Mouse (Mus musculus) neural tube, embryonic 11.5 days (tissue): ENCODE results near the gene Pbx1. TPM values are rescaled to one million over a fixed set of nuclear protein-coding genes. Genes with fewer than 3 reads are reported as not detected.

ENCODE experiments used
- ATAC-seq: fragments of 200-750 bp; cut with Nextera tagmentation; 2 replicates; pipeline ENCODE4 v1.8.0; 2017; ENCODE audit warnings: moderate number of reproducible peaks, mild to moderate bottlenecking, moderate TSS enrichment, moderate library complexity; ENCODE audit not compliant: insufficient read depth, low FRiP score, low TSS enrichment
- DNase-seq: peaks from one replicate; pipeline ENCODE4 v3.0.0-alpha.2; 2015; ENCODE audit warnings: low spot score
- H3K27ac ChIP-seq: fragments of 300-500 bp; sonication (generic); 2 replicates; pipeline ENCODE4 v1.5.1; 2014; ENCODE audit warnings: low read depth, mild to moderate bottlenecking, low read length
- H3K27me3 ChIP-seq: fragments of 300-500 bp; sonication (generic); 2 replicates; pipeline ENCODE4 v1.6.1; 2014; ENCODE audit warnings: mild to moderate bottlenecking, low read length, mixed read lengths; ENCODE audit not compliant: control insufficient read depth, insufficient read depth
- H3K36me3 ChIP-seq: fragments of 300-500 bp; sonication (generic); 2 replicates; pipeline ENCODE4 v1.6.1; 2014; ENCODE audit warnings: mild to moderate bottlenecking, low read length, moderate library complexity, mixed read lengths; ENCODE audit not compliant: control insufficient read depth, insufficient read depth
- H3K4me1 ChIP-seq: fragments of 300-500 bp; sonication (generic); 2 replicates; pipeline ENCODE4 v1.6.1; 2014; ENCODE audit warnings: low read length, mixed read lengths; ENCODE audit not compliant: control insufficient read depth, insufficient read depth
- H3K4me2 ChIP-seq: fragments of 300-500 bp; sonication (generic); 2 replicates; pipeline ENCODE4 v1.6.1; 2014; ENCODE audit warnings: low read depth, mild to moderate bottlenecking, moderate library complexity
- H3K4me3 ChIP-seq: fragments of 300-500 bp; sonication (generic); 2 replicates; pipeline ENCODE4 v1.5.1; 2014; ENCODE audit warnings: low read depth, low read length
- H3K9ac ChIP-seq: fragments of 300-500 bp; sonication (generic); 2 replicates; pipeline ENCODE4 v1.6.1; 2014; ENCODE audit warnings: mild to moderate bottlenecking, low read length
- H3K9me3 ChIP-seq: fragments of 300-500 bp; sonication (generic); 2 replicates; pipeline ENCODE4 v1.6.1; 2016; ENCODE audit warnings: low read length; ENCODE audit not compliant: control insufficient read depth
- WGBS: fragments of 180-500 bp; shearing (Covaris S2); extraction: QIAGEN DNeasy Blood & Tissue Kit; methylation state at CpG from one replicate; pipeline ENCODE4 v1.1.7; 2014; 5-methylcytosine and 5-hydroxymethylcytosine counted together
- polyA plus RNA-seq: library from polyadenylated mRNA; unstranded; fragments of >200 nt; fragmentation: Nextera tagmentation; extraction: Ambion mirVana; gene quantifications from 2 replicates; pipeline ENCODE4 v1.2.1, GENCODE M21; 2014

Gene Pbx1
- polyA plus RNA-seq, 1 experiment from 2014 or later, result 45.8 TPM

DNA sequence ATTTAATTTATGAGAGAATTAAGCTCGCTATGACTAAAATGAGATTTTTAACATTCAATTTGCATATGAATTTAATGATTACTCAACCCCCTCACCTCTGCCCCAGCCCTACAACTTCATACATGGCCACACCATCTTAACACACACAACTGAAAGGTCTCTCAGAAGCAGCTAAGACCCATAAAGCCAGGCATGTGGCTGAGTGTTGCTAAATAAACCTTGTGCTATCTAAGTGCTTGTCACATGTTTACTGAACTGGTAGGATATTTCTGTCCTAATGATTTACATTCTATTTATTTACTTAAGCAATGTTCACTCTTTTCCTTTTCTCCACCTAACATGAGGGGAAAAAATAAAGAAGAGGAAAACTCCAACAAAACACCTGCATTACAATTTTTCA lies 253.5 kb downstream of the Pbx1 start:
- Histone ChIP-seq H3K9ac (no peak overlapping the region), H3K4me1 (no peaks in the 10 kb centered on the region), H3K9me3 (no peaks in the 10 kb centered on the region), H3K27me3 (no peaks in the 10 kb centered on the region), H3K36me3 (peaks cover 6% of the 10 kb centered on the region), H3K4me2 (no peak overlapping the region), H3K27ac (no peak overlapping the region), H3K4me3 (no peak overlapping the region)
- DNase-seq (no peak), ATAC-seq (no peak)
- 94% methylated on average over 1 of the region's 1 CpGs for WGBS

DNA sequence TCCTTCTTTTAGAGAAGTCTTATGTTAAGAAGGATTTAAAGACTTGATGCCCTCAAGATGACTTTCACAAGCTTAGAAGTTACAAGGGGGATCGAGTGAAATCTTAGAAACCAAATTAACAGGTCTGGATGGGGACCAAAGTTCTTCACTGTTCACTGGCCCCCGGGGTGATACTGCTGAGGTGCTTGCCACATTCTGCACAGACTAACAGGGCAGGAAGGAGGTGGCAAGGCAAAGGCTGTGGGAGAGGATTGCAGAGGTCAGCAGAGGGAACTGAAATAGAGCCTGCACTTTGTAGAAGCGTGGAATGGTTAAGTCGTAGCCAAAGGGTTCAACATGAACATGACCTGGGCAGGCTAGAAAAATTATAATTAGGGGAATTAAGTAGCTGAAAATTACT lies 256.5 kb downstream of the Pbx1 start:
- no peaks in the 10 kb centered on the region for H3K9me3 ChIP-seq
- H3K36me3 ChIP-seq, result no peaks in the 10 kb centered on the region
- H3K4me3 ChIP-seq, result no peak overlapping the region
- H3K4me1 ChIP-seq, result no peaks in the 10 kb centered on the region
- no peak for ATAC-seq
- no peaks in the 10 kb centered on the region for H3K27me3 ChIP-seq
- DNase-seq, result no peak
- no peak overlapping the region for H3K9ac ChIP-seq
- 96% methylated on average over 4 of the region's 4 CpGs for WGBS
- H3K4me2 ChIP-seq, result no peak overlapping the region
- no peak overlapping the region for H3K27ac ChIP-seq

DNA sequence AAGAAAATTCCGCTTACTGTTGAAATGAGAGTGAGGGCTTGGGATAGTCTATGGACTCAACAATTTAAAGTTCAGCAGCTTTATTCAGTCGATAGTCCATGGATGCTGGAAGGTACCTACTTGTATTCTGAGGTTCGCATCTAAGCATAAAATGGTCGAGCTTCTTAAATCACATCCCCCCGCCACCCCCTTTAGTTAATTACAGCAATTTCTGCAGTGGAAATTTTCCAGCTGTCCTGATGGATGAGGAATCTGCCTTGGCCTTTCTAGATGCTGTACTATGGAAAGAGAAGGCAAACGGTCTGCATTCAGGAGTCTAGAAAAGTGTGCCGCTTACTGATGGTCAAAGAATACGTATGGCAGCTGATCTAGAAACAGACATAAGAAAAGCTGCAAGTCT lies 262.3 kb downstream of the Pbx1 start:
- Histone ChIP-seq H3K4me2 (no peak overlapping the region), H3K9me3 (no peaks in the 10 kb centered on the region), H3K36me3 (no peaks in the 10 kb centered on the region), H3K27me3 (no peaks in the 10 kb centered on the region), H3K4me1 (peaks cover 11% of the 10 kb centered on the region), H3K27ac (no peak overlapping the region), H3K4me3 (no peak overlapping the region), H3K9ac (no peak overlapping the region)
- no peak for ATAC-seq
- WGBS, result 87% methylated on average over 8 of the region's 8 CpGs
- DNase-seq, result no peak

DNA sequence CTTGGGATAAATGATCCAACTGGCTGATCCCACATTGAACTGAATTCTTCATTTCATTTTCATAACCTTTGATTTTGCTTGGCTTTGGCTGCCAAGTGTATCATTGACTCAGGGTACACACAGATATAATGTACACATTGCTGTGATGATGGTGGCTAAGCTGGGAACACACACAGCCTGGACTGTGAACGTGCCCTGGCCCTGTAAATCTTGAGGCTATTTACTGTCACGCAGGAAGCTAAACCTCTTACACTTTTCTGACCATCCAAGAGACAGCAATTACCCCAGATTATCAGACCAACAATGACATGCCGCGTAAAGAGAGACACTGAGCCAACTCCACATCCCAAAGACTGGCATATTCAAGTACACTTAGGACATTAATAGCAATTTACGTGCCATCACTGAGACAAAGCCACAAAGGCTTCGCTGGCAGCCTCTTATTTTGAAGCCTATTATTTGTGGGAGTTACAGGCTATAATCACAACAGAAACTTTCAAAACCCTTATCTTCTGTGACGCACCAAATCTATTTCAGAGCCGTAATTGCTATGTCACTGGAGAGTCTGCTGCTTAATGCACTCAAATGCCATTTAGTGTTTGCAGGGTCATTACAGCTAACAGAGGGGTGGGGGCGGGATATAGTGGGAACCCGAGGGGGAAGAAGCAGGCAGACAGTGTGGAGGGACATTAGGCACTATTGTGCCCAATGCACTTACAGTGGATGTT lies 262.9 kb downstream of the Pbx1 start:
- H3K9me3 ChIP-seq, result no peaks in the 10 kb centered on the region
- no peaks in the 10 kb centered on the region for H3K27me3 ChIP-seq
- no peak overlapping the region for H3K4me2 ChIP-seq
- H3K36me3 ChIP-seq, result no peaks in the 10 kb centered on the region
- no peak overlapping the region for H3K27ac ChIP-seq
- ATAC-seq (no peak), DNase-seq (no peak)
- no peak overlapping the region for H3K9ac ChIP-seq
- H3K4me3 ChIP-seq, result no peak overlapping the region
- 64% methylated on average over 10 of the region's 10 CpGs for WGBS
- H3K4me1 ChIP-seq, result peaks cover 16% of the 10 kb centered on the region

DNA sequence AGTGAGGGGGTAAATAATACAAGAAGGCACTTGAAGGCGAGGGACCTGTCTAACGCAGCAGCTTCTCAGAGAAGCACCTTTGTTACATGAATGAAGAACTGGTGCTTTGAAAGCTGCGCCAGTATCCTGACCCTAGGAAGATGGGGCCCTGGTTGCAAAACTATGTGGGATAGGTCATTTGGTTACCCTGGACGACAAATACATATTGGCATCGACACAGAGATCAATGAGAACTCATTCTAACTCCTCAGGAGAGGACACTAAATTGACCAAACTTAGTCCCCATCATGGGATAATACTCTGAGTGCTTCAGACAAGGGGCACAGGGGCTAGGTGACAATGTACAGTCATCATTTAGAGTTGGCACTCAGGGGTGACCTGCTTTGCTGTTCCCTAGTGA lies 264.3 kb downstream of the Pbx1 start:
- H3K4me3 ChIP-seq, result no peak overlapping the region
- H3K36me3 ChIP-seq, result no peaks in the 10 kb centered on the region
- no peak overlapping the region for H3K9ac ChIP-seq
- DNase-seq, result no peak
- no peak overlapping the region for H3K4me2 ChIP-seq
- WGBS, result 92% methylated on average over 5 of the region's 5 CpGs
- H3K27ac ChIP-seq, result no peak overlapping the region
- H3K27me3 ChIP-seq, result no peaks in the 10 kb centered on the region
- ATAC-seq, result no peak
- no peaks in the 10 kb centered on the region for H3K9me3 ChIP-seq
- peaks cover 26% of the 10 kb centered on the region for H3K4me1 ChIP-seq

DNA sequence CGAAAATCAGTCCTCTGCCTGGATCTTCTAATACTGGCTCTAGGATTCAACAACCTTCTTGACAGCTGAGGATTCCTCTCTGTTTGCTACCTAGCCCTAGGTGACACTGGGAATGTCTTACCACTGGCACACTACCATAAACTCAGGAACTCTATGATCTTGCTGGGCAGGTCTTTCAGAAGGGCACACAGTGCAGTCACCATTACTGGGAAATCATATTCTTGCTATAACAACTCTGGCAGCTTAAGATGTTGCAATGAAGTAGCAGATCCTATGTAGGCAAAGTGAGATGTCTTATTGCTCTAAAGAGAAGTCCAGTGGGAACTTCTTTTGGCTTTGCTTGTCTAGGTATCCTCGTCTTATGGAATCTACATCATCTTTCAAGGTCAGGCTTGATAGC lies 265.2 kb downstream of the Pbx1 start:
- Histone ChIP-seq H3K4me3 (no peak overlapping the region), H3K4me2 (no peak overlapping the region), H3K27ac (no peak overlapping the region), H3K27me3 (no peaks in the 10 kb centered on the region), H3K9ac (no peak overlapping the region), H3K4me1 (peaks cover 26% of the 10 kb centered on the region), H3K36me3 (no peaks in the 10 kb centered on the region), H3K9me3 (no peaks in the 10 kb centered on the region)
- ATAC-seq (no peak), DNase-seq (no peak)
- WGBS, result 90% methylated on average over 2 of the region's 2 CpGs

DNA sequence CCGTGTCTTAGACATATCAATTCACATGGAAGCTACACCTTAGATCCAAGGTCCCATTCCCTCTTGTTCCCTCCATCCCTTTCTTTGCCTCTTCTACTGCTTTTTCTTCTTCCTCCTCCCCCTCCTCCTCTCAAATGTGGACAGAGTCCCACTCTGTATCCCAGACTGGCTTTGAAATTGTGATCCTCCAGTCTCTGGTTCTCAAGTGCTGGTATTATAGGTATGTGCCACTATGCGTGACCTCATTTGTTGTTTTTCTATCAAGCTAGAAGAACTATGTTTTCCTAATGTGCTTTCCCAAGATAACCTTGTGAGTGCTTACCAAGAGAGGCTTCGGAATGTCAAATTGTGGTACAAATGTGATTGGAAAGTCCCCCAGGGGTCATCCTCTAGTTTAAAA lies 267.1 kb downstream of the Pbx1 start:
- Histone ChIP-seq H3K9me3 (no peaks in the 10 kb centered on the region), H3K4me1 (peaks cover 25% of the 10 kb centered on the region), H3K4me3 (no peak overlapping the region), H3K9ac (no peak overlapping the region), H3K27me3 (no peaks in the 10 kb centered on the region), H3K27ac (peak overlapping the region; percentile 14; the same call in 1 of the 2 replicates), H3K4me2 (no peak overlapping the region), H3K36me3 (no peaks in the 10 kb centered on the region)
- DNase-seq (no peak), ATAC-seq (no peak)
- WGBS, result 80% methylated on average over 3 of the region's 3 CpGs

DNA sequence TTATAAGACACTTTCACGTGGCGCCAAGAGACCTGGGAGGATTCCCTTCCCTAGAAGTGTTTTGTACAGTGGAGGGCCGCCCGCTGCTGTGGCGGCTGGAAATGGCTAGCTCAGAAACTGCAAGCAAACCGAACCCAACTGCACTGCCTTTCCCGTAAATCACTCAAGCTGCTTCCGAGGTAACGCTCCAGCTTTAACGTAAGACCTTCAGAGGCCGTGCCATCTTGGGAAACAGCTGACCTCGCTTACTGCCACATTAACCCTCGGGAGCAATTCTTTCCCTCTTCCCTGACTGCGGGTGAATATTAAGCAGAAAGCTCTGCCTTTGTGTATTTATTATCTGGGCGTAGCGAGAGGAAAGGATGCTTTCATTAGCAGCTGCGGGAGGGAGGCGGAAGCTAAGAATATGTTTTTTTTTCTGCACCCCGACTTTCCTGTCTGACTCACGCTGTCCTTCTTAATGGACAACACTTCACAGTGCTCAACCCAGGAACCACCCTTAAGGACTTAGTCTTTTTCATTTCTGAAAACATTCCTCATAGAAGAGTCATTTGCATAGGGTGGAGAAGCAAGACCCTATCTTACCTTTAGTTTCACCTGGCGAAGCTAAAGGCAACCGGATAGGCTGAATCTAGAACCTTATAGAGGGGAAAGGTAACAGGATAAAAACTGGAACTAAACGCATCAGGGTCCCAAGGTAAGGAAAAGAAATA lies 268.4 kb downstream of the Pbx1 start:
- ATAC-seq (peak; percentile 74), DNase-seq (peak; percentile 74)
- 31% methylated on average over 23 of the region's 23 CpGs for WGBS
- H3K36me3 ChIP-seq, result no peaks in the 10 kb centered on the region
- no peak overlapping the region for H3K4me3 ChIP-seq
- H3K9ac ChIP-seq, result no peak overlapping the region
- H3K4me1 ChIP-seq, result peaks cover 22% of the 10 kb centered on the region
- no peaks in the 10 kb centered on the region for H3K9me3 ChIP-seq
- peak overlapping the region; percentile 16 for H3K4me2 ChIP-seq
- H3K27me3 ChIP-seq, result no peaks in the 10 kb centered on the region
- peak overlapping the region; percentile 14 for H3K27ac ChIP-seq

DNA sequence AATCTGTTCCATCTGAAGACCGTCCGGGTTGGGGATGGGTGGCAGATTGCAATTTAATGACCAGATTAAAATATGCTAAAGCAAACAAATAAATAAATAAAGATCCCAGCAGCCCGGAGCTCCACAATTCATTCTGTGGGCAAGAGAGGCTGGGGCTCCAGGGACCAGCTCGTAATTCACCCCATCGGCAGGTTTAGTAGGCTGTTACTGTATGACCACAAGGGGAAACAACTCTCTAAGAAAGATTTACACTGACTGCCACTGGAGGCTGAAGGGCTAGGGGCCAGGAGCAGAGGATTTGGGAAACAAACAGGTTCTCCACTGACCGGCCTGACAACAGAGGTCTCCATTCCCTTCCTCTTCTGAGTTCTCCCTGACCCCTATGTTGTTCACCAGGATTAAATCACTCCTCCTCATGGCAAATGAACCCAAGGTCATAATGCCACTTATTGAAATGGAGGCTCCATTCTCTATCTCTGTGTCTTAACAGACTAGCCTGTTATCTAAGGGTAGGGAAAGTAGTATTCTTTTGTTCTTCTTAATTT lies 292.9 kb downstream of the Pbx1 start:
- Histone ChIP-seq H3K4me2 (no peak overlapping the region), H3K9ac (no peak overlapping the region), H3K4me3 (no peak overlapping the region), H3K27me3 (no peaks in the 10 kb centered on the region), H3K9me3 (no peaks in the 10 kb centered on the region), H3K27ac (no peak overlapping the region), H3K4me1 (no peaks in the 10 kb centered on the region), H3K36me3 (no peaks in the 10 kb centered on the region)
- DNase-seq, result no peak
- no peak for ATAC-seq
- 42% methylated on average over 6 of the region's 6 CpGs for WGBS
